Mouse (Mus musculus): ENCODE measurements around the gene Ston1. TPM values are rescaled to one million over a fixed set of nuclear protein-coding genes. Genes with fewer than 3 reads are reported as not detected.

The Ston1 gene
- polyA plus RNA-seq, 1 experiment = 4.6 TPM

GRCm38 (mm10) chr17:88600492-88601026, 3.1 kb downstream of the Ston1 start:
- no peak overlapping the region for H3K4me3 ChIP-seq (ENCODE audit: insufficient read depth, low read length)
- no peak overlapping the region for H3K27ac ChIP-seq (ENCODE audit: insufficient read depth, low read length)
- H3K4me1 ChIP-seq (ENCODE audit: control insufficient read depth, insufficient read depth, low read length) = no peaks in the 10 kb centered on the region
- TF ChIP-seq CTCF (IDR thresholded peaks at IDR 0.05; ENCODE audit: extremely low read depth, insufficient read depth, low read length) = no peak
- TF ChIP-seq POLR2A (IDR thresholded peaks at IDR 0.05; ENCODE audit: extremely low read depth, insufficient read depth, low read length) = no peak

DNA sequence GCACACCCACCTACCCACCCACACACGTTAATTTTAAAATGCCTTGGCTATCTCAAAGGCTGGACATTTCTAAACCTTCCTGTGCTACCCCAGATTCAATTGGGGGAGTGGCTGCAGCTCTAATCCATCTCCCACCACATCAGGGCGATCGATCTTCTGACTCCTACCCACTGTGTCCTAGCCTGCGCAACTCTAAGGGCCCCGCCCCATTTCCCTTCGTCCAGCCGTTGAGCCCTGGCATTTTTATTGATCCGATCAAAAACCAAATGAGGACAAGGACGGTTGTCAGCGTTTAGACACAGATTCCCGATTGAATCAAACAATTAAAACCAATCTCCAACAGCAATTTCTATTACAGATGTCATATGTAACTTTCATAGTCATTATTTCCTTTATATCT, 6.5 kb downstream of the Ston1 start:
- Histone ChIP-seq H3K4me1 (ENCODE audit: control insufficient read depth, insufficient read depth, low read length) (no peaks in the 10 kb centered on the region), H3K27ac (ENCODE audit: insufficient read depth, low read length) (no peak overlapping the region), H3K4me3 (ENCODE audit: insufficient read depth, low read length) (no peak overlapping the region)
- no peak for TF ChIP-seq CTCF (IDR thresholded peaks at IDR 0.05; ENCODE audit: extremely low read depth, insufficient read depth, low read length)

GRCm38 (mm10) chr17:88606056-88606455, 8.6 kb downstream of the Ston1 start:
- Histone ChIP-seq H3K27ac (ENCODE audit: insufficient read depth, low read length) (no peak overlapping the region), H3K4me3 (ENCODE audit: insufficient read depth, low read length) (no peak overlapping the region), H3K4me1 (ENCODE audit: control insufficient read depth, insufficient read depth, low read length) (no peaks in the 10 kb centered on the region)
- TF ChIP-seq POLR2A (IDR thresholded peaks at IDR 0.05; ENCODE audit: extremely low read depth, insufficient read depth, low read length) (no peak), CTCF (IDR thresholded peaks at IDR 0.05; ENCODE audit: extremely low read depth, insufficient read depth, low read length) (no peak)

GRCm38 (mm10) chr17:88609361-88609760, 11.9 kb downstream of the Ston1 start:
- TF ChIP-seq POLR2A (IDR thresholded peaks at IDR 0.05; ENCODE audit: extremely low read depth, insufficient read depth, low read length) (no peak), CTCF (IDR thresholded peaks at IDR 0.05; ENCODE audit: extremely low read depth, insufficient read depth, low read length) (no peak)
- H3K4me1 ChIP-seq (ENCODE audit: control insufficient read depth, insufficient read depth, low read length) = peaks cover 1% of the 10 kb centered on the region; the same call in 1 of the 2 replicates
- H3K4me3 ChIP-seq (ENCODE audit: insufficient read depth, low read length) = no peak overlapping the region
- H3K27ac ChIP-seq (ENCODE audit: insufficient read depth, low read length) = no peak overlapping the region

DNA sequence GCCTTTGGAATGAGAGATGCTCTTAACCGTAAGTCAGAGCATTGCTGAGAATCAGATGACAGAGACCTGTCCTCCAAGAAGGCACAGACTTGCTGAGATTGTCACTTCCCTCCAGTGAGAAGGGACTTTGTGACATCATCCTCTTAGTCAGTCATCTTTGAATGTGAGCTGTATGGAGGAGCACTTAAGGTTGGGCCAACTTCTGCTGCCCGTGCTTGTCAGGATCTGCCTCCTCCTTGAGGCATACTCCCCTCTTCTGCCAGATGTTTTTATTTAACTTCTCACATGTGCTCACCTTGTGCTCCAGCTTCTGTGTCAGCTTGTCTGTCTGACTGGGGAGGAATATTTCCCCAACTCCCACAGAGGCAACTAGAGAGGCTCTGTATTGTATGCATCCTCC, 13.6 kb downstream of the Ston1 start:
- TF ChIP-seq CTCF (IDR thresholded peaks at IDR 0.05; ENCODE audit: extremely low read depth, insufficient read depth, low read length) (no peak), POLR2A (IDR thresholded peaks at IDR 0.05; ENCODE audit: extremely low read depth, insufficient read depth, low read length) (no peak)
- H3K4me3 ChIP-seq (ENCODE audit: insufficient read depth, low read length) = no peak overlapping the region
- peaks cover 1% of the 10 kb centered on the region; the same call in 1 of the 2 replicates for H3K4me1 ChIP-seq (ENCODE audit: control insufficient read depth, insufficient read depth, low read length)
- H3K27ac ChIP-seq (ENCODE audit: insufficient read depth, low read length) = no peak overlapping the region

DNA sequence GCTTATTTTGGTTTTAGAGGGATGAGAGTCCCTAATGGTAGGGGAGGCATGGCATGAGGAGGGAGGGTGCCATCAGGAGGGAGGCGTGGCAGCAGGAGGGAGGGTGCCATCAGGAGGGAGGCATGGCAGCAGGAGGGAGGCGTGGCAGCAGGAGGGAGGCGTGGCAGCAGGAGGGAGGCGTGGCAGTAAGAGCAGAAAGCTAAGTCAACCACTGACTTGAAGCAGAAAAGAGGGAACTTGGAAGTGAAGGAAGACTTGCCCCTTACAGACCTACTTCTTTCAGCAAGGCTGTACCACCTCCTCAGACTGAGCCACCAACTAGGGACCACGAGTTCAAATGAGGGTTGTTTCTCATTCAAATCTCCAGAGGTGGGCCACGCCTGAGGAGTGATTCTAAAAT, 15.7 kb downstream of the Ston1 start:
- no peak for TF ChIP-seq CTCF (IDR thresholded peaks at IDR 0.05; ENCODE audit: extremely low read depth, insufficient read depth, low read length)
- Histone ChIP-seq H3K27ac (ENCODE audit: insufficient read depth, low read length) (no peak overlapping the region), H3K4me3 (ENCODE audit: insufficient read depth, low read length) (no peak overlapping the region), H3K4me1 (ENCODE audit: control insufficient read depth, insufficient read depth, low read length) (peaks cover 1% of the 10 kb centered on the region; the same call in 1 of the 2 replicates)

DNA sequence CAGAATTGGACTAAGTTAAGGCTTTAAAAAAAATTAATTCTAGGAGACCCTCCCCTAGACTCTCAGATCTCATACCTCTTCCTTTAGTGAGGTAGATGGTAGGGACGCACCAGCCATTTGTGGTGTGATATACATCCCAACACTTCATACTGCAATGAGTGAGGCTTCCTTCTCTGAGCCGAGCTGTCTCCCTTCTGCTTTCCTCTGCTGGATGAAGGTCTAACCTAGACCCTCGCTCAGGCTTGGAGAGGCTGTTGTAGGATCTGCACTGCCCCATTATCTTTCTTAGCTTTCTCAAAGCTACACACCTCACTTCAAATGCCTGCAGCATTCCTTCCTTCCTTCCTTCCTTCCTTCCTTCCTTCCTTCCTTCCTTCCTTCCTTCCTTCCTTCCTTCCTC, 16.2 kb downstream of the Ston1 start:
- Histone ChIP-seq H3K4me3 (ENCODE audit: insufficient read depth, low read length) (no peak overlapping the region), H3K4me1 (ENCODE audit: control insufficient read depth, insufficient read depth, low read length) (peaks cover 1% of the 10 kb centered on the region; the same call in 1 of the 2 replicates), H3K27ac (ENCODE audit: insufficient read depth, low read length) (no peak overlapping the region)
- TF ChIP-seq CTCF (IDR thresholded peaks at IDR 0.05; ENCODE audit: extremely low read depth, insufficient read depth, low read length) (no peak), POLR2A (IDR thresholded peaks at IDR 0.05; ENCODE audit: extremely low read depth, insufficient read depth, low read length) (no peak)

GRCm38 (mm10) chr17:88614234-88614633, 16.8 kb downstream of the Ston1 start:
- Histone ChIP-seq H3K4me3 (ENCODE audit: insufficient read depth, low read length) (no peak overlapping the region), H3K27ac (ENCODE audit: insufficient read depth, low read length) (no peak overlapping the region), H3K4me1 (ENCODE audit: control insufficient read depth, insufficient read depth, low read length) (peaks cover 1% of the 10 kb centered on the region; the same call in 1 of the 2 replicates)
- TF ChIP-seq CTCF (IDR thresholded peaks at IDR 0.05; ENCODE audit: extremely low read depth, insufficient read depth, low read length) = no peak
- no peak for TF ChIP-seq POLR2A (IDR thresholded peaks at IDR 0.05; ENCODE audit: extremely low read depth, insufficient read depth, low read length)

- H3K4me3 ChIP-seq (ENCODE audit: insufficient read depth, low read length) = no peak overlapping the region
- no peak overlapping the region for H3K27ac ChIP-seq (ENCODE audit: insufficient read depth, low read length)
- TF ChIP-seq CTCF (IDR thresholded peaks at IDR 0.05; ENCODE audit: extremely low read depth, insufficient read depth, low read length) = no peak
- TF ChIP-seq POLR2A (IDR thresholded peaks at IDR 0.05; ENCODE audit: extremely low read depth, insufficient read depth, low read length) = no peak
- peaks cover 1% of the 10 kb centered on the region; the same call in 1 of the 2 replicates for H3K4me1 ChIP-seq (ENCODE audit: control insufficient read depth, insufficient read depth, low read length)
These were observed 17.2 kb downstream of the Ston1 start for GRCm38 (mm10) chr17:88614733-88615132.

DNA sequence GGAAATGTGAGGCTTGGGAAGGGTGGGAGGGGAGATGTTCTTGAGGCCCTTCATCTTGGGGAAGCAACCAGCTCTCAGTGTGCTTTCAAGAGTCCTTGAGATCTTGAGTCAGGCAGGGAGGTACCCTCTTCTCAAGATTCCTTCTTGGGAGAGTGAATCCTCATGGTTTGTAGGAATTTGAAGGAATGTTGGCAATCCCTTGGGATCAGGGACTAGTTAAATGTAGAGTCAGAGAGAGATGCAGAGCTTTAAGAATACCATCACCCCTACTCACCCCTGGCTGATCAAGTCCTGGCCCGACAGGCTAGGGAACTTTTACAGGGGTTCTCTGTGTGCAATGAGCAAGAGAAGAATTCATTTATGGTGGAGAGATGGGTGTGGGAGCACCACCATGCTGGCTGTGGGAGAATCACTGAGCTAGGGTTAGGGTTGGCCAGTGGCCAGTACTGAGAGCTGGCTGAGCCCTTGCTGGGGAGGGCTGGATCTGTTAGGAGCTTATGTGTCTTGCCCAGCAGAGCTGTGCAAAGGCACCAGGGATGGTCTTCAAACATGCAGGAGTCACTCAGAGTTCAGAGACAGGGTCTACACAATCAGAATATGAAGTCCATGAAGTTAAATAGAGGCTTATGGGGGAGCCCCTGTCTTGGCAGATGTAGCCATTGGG, 18.1 kb downstream of the Ston1 start:
- no peak overlapping the region for H3K4me3 ChIP-seq (ENCODE audit: insufficient read depth, low read length)
- H3K4me1 ChIP-seq (ENCODE audit: control insufficient read depth, insufficient read depth, low read length) = peaks cover 1% of the 10 kb centered on the region; the same call in 1 of the 2 replicates
- no peak overlapping the region for H3K27ac ChIP-seq (ENCODE audit: insufficient read depth, low read length)
- no peak for TF ChIP-seq POLR2A (IDR thresholded peaks at IDR 0.05; ENCODE audit: extremely low read depth, insufficient read depth, low read length)
- TF ChIP-seq CTCF (IDR thresholded peaks at IDR 0.05; ENCODE audit: extremely low read depth, insufficient read depth, low read length) = no peak
